Mouse (Mus musculus) A20 (cell line): ENCODE measurements around the gene Snx29.
"Not testable (repeated sequence)": the region's sequence is repeated elsewhere in the genome, so short reads cannot be mapped to it uniquely, and the experiment has no call there.

Source experiments
- DNase-seq: peaks from one replicate; pipeline ENCODE4 v3.0.0-alpha.2; 2011; ENCODE audit warnings: low read depth, low spot score

The Snx29 gene

DNA sequence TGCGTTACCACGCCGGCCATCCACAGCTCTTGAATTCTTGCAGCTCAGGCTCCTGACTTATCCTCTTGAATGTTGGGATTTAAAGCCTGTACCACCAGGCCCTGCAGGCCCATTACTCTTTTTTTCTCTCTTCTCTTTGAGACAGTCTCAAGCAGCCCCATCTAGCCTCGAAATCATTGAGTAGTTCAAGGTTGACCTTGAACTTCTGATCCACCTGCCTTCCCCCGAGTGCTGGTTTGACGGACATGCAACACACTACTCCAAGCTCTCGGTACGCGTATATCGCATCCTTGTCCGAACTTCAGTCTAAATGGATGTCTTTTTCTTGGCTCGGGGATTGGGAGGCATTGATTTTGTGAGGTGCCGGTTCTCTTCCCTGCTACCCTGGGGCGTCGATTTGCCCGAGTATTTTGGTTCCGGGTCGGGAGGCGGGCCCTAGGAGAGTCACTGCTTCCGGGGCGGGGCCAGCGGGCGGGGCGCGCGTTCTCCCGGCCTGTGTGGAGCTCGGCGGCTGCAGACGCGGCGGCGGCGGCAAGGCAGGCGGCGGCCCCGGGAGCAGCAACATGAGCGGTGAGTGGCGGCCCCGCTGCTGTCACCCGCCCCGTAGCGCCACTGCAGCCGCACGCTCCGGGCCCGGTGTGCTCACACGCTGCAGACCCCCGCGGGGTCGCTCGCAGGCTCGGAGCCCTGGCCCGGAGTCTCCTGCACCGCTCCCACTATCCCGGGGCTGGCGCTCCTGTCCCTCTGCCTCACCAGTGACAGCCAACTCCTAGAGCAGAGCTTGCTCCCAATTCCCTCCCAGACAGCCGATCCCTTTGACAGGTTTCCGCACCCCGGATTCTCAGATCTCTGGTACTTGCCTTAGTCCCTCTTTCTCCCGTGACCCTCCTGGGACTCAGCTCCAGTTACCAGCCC, at the start of gene Snx29:
Snx29 (plus strand) TSS at position 500 of the 915 bp plus-strand sequence.
- DNase-seq, result peak; percentile 94

DNA sequence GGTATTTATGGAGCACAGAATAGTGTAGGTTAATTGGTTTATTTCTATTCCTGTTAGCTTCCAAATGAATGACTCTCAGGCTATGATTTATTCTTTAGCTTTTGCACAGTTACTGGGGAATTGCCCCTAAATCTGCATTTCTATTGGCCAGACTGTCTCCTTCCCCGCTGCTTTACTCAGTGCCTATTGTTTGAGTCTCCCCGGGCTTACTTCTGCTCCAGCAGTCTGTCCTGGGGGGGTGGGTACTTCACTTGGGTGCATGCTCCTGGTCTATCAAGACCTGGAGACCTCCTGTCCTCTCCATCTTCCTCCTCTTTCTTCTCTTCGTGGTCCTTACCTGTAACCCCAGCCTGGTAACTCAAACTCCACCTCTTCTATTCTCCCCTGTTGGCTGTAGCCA, 45.8 kb upstream of the Snx29 start:
- DNase-seq, result no peak

DNA sequence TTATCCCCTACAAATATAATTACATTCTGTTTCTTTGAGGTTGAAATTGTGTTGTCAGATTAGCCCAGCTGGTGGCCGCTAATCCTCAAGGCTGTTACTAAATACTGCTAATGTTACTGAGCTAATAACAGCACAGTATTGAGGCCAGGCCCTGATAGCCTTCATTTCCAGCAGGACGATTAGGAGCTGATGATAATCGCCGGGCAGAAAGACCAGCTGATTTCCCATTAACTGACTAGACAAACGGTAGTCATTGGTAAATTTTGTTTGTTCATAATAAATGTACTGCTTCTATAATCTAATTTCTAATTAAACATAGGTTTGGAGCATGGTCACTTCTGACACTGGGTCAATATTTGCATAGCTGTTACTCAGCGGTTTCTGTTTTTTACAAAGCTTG, 43.9 kb upstream of the Snx29 start:
- DNase-seq, result no peak

DNA sequence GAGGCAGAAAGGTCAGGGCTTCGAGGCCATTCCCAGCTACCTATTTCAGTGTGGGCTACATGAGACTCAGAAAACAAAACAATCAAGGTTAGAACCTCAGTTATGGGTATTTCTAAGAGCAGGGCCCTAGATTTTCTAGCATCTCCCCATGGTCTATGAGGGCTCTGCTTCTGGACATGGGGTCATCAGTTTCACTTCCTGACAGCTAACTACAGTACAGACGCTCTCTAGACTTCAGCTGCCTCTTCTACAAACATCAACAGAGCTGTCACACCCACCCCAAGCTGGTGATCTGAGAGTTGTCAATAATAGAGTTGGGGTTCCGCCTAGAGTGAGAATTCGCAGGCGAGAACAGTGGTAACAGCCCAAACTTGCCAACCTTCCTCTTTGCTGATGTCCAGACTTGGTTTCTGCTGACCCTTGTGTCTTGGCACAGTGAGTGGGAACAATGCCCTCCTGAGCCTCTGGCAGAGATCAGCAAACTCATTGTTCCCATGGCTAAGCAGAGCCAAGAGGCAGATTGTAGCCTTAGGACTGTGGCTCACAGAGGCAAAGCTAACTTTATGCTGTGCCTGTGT, 40.0 kb upstream of the Snx29 start:
- DNase-seq, result peak; percentile 41

DNA sequence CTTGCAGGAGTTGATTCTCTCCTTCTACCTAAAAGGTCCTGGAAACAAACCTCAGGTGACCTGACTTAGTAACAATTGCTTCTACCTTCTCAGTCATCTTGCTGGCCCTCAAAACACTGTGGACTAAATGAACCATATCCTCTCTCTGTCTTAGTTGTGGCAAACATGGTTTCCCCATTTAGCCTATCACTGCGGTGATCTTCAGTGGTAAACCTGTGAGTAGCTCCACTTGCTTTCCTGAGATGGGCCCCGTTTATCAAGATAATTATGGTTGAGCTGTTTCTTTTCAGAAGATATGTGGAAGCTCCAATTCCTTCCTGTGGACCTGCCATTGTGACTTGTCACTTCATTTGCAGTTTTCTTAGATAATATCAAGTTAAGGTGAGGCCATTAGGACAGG, 37.8 kb upstream of the Snx29 start:
- DNase-seq, result no peak

DNA sequence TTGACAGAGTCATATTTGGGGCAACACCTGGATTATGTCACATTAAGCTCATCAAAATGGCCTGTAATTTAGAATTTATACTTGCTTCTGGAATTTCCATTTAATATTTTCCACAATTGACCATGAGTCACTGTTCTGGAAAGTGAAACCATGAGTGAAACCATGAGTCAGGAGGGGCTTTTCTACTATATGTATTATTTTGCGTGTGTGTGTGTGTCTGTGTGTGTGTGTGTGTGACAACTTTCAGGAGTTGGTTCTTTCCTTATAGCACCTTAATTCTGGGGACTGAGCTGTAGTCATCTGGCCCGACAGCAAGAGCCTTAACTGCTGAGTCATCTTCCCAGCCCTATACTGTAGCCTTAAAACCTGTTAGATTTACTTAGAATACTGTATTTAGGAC, 36.8 kb upstream of the Snx29 start:
- no peak for DNase-seq

DNA sequence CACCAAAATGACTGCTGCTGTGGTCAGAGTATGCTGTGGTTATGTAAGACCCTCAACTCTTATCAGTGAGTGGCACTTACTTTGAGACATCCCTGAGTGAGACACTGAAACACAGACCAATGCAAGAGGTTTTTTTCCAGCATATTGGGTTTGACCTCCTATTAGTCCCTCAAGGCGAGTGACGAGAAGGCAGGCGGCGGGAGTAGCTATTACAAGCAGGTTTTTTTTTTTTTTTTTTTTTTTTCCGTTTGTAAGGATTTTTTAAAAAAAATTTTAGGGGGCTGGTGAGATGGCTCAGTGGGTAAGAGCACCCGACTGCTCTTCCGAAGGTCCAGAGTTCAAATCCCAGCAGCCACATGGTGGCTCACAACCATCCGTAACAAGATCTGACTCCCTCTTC, 33.8 kb upstream of the Snx29 start:
- DNase-seq, result not testable (repeated sequence)

DNA sequence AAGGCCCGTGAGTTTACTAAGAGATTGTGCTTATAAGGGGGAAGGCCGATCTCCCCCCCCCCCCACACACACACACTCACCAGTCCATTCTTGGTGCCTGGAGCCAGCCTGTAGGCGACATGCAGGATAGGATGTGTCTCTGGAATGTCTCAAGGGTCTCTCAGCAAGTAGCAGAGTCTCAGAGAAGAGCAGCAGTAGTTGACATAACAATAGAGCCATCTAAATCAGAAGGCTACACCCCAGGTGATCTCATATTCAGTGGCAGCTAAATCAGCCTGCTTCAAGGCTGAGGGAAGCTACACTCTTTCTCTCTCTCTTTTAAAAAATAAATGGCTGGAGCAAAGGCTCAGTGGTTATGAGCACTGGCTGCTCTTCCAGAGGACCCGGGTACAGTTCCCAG, 27.1 kb upstream of the Snx29 start:
- not testable (repeated sequence) for DNase-seq

DNA sequence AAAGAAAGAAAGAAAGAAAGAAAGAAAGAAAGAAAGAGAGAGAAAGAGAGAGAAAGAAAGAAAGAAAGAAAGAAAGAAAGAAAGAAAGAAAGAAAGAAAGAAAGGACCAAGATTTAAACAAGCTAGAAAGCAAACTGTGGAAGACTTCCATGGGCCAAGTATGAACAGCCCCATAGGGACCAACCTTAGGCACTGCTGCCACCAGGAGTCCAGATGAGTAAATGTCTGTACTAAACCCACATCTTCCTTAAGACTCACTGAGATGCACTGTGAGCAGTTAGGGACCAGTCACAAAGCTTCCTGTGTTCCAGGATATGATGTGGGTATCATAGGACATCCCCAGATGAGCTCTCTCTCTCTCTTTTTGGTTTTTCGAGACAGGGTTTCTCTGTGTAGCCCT, 25.0 kb upstream of the Snx29 start:
- peak; percentile 54 for DNase-seq

DNA sequence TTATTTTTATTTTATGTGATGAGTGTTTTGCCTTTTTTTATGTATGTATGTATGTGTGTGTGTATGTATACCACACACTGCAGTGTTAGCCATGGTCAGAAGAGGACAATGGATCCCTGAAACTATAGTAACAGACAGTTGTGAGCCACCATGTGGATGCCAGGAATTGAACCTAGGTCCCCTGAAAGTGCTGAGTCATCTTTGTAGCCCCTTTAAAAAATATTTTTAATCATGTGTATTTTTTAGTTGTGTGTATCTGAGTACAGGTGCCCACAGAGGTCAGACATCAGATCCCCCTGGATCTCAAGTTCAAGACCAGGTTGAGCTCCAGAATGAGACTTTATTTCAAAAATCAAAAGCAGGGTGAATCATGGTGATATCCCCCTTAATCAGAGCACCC, 19.0 kb upstream of the Snx29 start:
- DNase-seq, result no peak

DNA sequence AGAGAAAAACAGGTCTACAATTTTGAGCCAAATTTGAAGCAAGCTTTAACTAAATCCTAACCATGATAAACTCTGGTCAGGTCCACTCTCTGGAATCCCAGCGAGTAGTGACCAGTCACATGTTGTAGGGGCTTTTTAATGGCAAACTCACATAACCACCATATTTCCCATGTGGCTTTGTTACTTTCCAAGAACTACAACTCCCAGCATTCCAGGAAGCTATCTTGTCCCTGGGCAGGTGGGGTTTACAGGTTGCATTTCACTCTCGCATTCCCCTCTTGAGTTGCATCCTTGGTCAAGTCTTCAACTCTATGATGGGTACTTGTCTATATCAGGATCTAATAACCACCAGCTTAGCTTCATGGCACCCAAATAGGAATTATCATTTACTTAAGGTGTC, 17.2 kb upstream of the Snx29 start:
- no peak for DNase-seq

DNA sequence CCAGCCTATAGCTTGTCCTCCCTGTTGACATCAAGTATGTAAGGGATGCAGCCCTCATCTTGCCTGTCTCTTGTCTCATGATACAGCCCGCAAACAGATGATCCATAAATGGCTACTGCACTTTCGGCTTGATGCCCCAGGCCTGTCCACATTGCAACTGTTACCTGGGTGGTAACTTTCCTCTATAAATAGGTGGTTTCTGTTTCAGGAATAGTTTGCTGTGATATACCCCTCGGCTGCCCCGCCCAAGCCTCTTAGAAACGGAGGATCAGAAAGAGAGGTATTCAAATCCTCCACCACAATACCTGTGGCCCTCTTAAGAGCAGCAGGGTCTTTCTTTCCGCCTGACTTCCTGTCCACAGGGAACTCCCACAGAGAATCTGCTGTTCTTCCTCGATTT, 9.2 kb upstream of the Snx29 start, which contains the start of gene Tnfrsf17:
Tnfrsf17 (plus strand) TSS at position 301 of the 400 bp plus-strand sequence.
- DNase-seq, result no peak

DNA sequence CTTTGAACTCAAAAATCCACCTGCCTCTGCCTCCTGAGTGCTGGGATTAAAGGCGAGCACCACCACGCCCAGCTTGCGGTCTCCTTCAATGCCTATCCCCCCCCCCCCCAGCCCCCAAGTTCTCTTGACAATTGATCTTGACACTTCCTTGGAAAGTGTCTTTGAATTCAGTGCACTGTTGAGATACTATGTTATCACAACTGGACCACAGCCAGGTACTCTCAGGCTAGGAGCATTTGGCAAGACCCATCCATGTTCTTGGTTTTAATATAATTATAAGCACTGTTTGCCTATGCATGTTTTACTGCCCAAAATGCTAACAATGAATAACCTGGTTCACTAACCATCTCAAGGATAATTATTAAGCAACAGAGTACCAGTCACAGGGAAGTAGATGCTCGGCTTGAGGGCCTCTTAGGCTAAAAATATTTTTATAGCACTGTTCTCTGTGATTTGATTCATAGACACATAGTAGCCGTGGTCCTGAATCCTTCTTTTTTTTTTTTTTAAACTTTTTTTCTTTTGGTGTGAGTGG, 6.9 kb upstream of the Snx29 start:
- no peak for DNase-seq

DNA sequence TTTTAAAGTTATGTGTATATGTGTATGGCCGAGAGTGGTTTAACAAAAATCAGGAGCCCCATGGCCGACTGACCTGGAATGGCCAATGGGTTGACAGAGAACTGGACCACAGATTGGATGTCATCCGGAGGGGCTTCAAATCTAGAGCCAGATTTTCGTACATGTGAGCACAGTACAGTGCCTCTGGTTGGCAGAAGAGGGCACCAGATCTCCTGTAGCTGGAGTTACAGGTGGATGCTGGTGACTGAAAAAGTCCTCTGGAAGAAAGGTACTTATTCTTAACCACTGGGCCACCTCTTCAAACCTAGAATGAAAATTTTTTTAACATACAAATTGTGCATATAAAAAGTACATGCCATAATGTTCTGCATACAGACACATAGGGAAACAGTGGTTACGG, 6.0 kb upstream of the Snx29 start:
- peak; percentile 54 for DNase-seq

DNA sequence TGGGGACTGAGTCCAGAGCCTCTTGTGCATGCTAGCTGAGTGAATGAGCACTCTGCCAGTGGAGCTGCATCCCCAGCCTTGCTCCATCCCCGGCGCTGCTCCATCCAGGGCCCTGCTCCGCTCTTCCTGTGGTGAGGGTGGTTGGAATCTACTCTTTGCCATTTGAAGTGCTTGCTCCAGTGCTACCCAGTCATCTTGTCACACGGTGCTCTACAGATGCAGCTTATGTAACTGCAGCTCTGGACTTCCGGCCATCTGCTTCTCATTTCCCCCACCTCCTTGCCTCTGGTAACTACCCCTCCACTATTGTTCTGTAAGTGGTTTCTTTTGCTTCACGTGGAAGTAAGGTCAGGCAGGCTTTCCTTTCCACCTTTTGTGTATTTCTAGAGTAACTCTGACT, 5.4 kb upstream of the Snx29 start:
- DNase-seq, result peak; percentile 35

DNA sequence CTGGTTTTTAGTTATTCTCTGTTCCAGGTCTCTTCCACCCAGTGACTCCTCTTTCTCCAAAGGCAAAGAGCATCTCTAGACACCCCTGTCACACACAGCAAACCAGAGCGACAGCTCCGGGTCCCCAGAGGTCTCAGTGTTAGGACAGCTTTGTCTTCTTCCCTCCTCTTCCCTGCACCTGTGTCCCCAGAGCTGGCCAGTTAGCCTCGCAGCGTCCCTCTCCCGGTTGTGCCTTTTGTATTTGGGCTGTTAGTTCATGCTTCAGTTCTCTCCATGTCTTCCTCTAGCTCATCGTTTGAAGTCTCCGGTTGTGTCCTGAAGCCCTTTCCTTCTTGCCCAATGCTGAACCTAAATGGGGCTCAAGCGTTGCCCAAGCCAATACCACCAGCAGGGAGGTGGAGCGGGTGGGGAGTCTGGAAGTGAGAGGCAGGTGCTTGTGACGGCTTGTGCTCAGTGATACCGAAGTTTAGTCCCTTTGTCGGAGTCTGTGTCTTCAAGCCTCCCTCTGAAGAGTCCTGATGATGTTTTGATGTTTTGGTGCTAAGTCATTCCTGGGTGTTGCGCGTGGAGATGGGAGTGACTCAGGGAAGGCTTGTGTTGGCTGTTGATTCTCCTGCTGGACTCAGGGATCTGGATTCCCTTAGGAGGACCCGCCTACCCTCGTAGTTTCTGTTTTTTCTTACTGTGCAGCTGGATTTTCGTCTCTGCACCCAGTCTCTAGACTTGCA, 780 bp downstream of the Snx29 start:
- peak; percentile 57 for DNase-seq

DNA sequence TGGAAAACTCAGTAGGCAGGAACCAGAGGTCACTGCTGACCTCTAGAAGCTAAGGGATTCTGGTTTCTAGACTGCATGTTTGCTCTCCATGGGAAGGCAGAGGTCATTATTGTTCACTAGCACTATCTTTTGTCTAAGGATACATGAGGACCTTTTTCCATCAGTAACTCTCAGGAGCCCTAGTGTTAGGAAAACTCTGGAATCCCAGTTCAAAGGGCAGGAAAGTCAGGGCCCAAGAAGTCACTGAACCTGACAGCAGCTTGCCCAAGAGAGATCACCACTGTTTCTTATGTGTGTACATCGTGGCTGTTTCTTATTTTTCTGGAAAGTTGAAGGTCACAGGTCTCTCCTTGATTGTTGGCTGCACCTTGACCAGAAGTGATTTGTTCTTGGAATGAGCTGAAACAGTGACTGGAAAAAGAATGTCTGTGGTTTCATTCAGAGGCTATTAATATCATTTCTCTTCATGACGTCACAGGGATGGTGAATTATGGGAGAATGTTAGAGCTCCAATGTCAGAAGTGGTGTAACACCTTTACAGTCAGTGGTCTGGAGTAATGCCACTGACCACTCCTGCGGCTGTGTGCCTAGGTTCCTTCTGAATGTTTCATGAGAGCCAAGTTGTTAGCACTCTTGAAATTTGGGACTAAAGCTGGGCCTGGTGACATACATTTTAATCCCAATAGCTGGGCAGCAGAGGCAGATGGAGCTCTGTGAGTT, 7.5 kb downstream of the Snx29 start:
- DNase-seq, result no peak

DNA sequence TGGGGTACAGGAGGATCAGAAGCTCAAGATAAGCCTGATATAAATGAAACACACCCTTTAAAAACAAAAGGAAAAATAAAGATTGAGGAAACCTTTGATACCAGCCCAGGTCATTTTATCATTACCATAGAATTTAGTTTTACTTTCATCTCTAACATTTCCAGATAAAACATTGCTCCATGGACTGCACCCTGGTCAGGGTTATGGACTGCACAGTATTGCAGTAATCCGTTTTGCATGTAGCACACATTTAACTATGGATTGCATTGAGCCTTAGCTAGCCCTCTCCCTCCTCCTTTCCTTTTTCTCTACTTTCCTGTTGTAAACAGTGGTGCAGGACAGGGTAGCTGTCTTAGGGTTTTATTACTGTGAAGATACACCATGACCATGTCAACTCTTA, 8.3 kb downstream of the Snx29 start:
- no peak for DNase-seq

DNA sequence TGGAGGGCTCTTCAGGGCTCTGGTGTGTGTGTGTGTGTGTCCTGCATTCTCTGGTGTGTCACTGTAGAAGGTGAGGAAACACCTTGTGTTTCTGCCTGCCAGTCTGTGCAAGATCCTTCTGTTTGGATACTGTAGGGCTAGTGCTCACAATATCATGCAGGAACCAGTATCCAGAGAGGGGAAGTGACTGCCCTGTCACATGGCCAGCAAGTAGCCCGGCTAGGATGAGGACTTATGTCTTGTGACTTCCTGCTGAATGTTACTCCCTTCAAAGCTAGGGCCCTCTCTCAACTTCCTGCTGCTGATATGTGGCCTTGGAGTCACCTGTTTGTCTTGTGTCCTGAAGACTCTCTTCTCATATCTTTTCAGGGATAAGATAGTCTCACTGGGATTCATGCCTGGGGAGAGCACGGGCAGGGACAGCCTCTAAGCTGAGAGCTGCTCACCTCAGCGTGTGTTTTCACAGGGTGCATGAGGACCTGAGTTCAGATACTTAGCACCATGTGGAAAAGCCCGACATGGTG, 20.6 kb downstream of the Snx29 start:
- DNase-seq, result no peak

DNA sequence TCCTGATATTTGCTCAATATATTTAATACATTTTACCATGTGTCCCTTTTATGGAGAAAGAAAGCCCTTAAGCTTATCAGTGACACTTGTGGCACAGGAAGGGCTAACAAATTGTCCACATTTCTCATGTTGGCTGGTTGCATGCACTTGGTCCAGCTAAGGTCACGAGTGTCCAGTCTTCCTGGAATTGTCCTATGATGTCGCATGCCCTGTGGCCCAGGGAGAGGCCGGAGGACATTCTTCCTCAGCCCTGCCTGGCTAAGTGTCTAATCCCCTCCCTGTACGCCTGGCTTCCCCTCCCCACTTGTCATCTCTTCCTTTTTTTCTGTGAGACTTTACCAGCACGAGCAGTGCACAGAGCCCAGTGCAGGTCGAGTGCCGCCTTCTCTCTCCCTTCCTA, 29.2 kb downstream of the Snx29 start:
- DNase-seq, result no peak

DNA sequence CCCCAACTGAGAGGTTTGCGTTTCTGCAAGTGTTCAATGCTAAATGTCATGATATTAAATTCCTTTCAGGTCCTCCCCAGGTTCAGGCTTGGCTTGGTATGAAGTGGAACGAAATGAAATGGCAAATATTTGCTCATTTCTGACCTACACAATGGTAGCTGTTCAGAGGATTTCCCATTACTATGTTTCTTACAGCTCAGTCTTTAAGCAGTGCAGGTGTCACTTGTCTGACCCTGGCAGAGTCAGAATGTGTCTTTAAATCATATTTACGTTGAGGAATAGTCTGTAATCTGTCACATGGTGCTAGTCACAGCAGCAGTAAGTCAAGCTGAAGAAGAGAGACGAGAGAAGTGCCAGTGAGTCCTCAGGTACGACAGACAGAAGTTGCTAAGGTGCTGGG, 36.5 kb downstream of the Snx29 start:
- DNase-seq, result no peak
